Mouse (Mus musculus) bone marrow macrophage, adult 2 months (primary cell): ENCODE data around the gene Rbsn.

Experiments used
- CTCF ChIP-seq: IDR thresholded peaks from 2 replicates; pipeline ENCODE4 v1.5.1; 2012; ENCODE audit warnings: low read depth, mild to moderate bottlenecking, low read length, moderate library complexity
- POLR2A ChIP-seq: IDR thresholded peaks from 2 replicates; pipeline ENCODE4 v1.6.1; 2012; ENCODE audit warnings: mild to moderate bottlenecking, low read depth, low read length, borderline replicate concordance

GRCm38 (mm10) chr6:92235036-92235435, 20.3 kb upstream of the Rbsn start:
- TF ChIP-seq POLR2A (no peak), CTCF (no peak)
